Mouse (Mus musculus) MEL (cell line): ENCODE data around the gene Baz2a. TPM values are rescaled to one million over a fixed set of nuclear protein-coding genes. Genes with fewer than 3 reads are reported as not detected.

Experiments used
- DNase-seq: peaks from one replicate; pipeline ENCODE4 v3.0.0; 2011; ENCODE audit warnings: low read depth, low spot score
- H3K27ac ChIP-seq: 2 replicates; pipeline ENCODE4 v1.5.1; 2012; ENCODE audit warnings: low read depth, mild to moderate bottlenecking, control low read depth, low read length, moderate library complexity; ENCODE audit not compliant: control insufficient read depth
- H3K27me3 ChIP-seq, 2 experiments: fragments of 150-350 bp in 1 of 2; sonication (generic) in 1 of 2; 2 replicates each; pipeline ENCODE4 v1.6.1; 2012; ENCODE audit warnings: low read length in 2 of 2, mild to moderate bottlenecking in 2 of 2, improper control_type of control experiment in 1 of 2, moderate library complexity in 1 of 2; ENCODE audit not compliant: insufficient read depth in 2 of 2, control insufficient read depth in 1 of 2
- H3K36me3 ChIP-seq, 2 experiments: 2 replicates each; pipeline ENCODE4 v1.6.1; 2012 to 2014; ENCODE audit warnings: low read length in 2 of 2, improper control_type of control experiment in 1 of 2, inconsistent platforms in 1 of 2, mild to moderate bottlenecking in 1 of 2; ENCODE audit not compliant: insufficient read depth in 2 of 2, control insufficient read depth in 1 of 2
- H3K4me1 ChIP-seq, 2 experiments: fragments of 150-350 bp in 1 of 2; sonication (generic) in 1 of 2; 2 replicates each; pipeline ENCODE4 v1.6.1; 2012; ENCODE audit warnings: low read length in 2 of 2, improper control_type of control experiment in 1 of 2, mild to moderate bottlenecking in 1 of 2; ENCODE audit not compliant: insufficient read depth in 2 of 2, control insufficient read depth in 1 of 2
- H3K4me3 ChIP-seq, 2 experiments: fragments of 150-350 bp in 1 of 2; sonication (generic) in 1 of 2; 2 replicates each; pipeline ENCODE4 v1.5.1; 2012; ENCODE audit warnings: low read depth in 2 of 2, low read length in 2 of 2, mild to moderate bottlenecking in 2 of 2, moderate library complexity in 2 of 2, control low read depth in 1 of 2, improper control_type of control experiment in 1 of 2; ENCODE audit not compliant: control insufficient read depth in 1 of 2, insufficient read depth in 1 of 2
- H3K79me2 ChIP-seq: 2 replicates; pipeline ENCODE4 v1.6.1; 2012; ENCODE audit warnings: mild to moderate bottlenecking, low read length, moderate library complexity; ENCODE audit not compliant: control insufficient read depth, poor library complexity, insufficient read depth
- H3K9ac ChIP-seq: 2 replicates; pipeline ENCODE4 v1.6.1; 2012; ENCODE audit warnings: low read depth, mild to moderate bottlenecking, control low read depth, low read length, moderate library complexity; ENCODE audit not compliant: control insufficient read depth, poor library complexity, severe bottlenecking
- H3K9me3 ChIP-seq: fragments of 150-350 bp; sonication (generic); replicated peaks from 2 replicates; pipeline ENCODE4 v1.6.1; 2012; ENCODE audit warnings: mild to moderate bottlenecking, low read length, improper control_type of control experiment, moderate library complexity; ENCODE audit not compliant: insufficient read depth
- ELF1 ChIP-seq: IDR thresholded peaks from 2 replicates; pipeline ENCODE4 v1.6.1; 2014; ENCODE audit warnings: low read depth, mild to moderate bottlenecking, inconsistent platforms, low read length, improper control_type of control experiment, moderate library complexity
- ETS1 ChIP-seq: IDR thresholded peaks from 2 replicates; pipeline ENCODE4 v1.6.1; 2012; ENCODE audit warnings: low read depth, mild to moderate bottlenecking, inconsistent platforms, low read length, improper control_type of control experiment, moderate library complexity
- GABPA ChIP-seq: IDR thresholded peaks from 2 replicates; pipeline ENCODE4 v1.6.1; 2012; ENCODE audit warnings: low read depth, mild to moderate bottlenecking, inconsistent platforms, low read length, improper control_type of control experiment, moderate library complexity
- JUND ChIP-seq: IDR thresholded peaks from 2 replicates; pipeline ENCODE4 v1.6.1; 2011; ENCODE audit warnings: low read depth, mild to moderate bottlenecking, improper control_type of control experiment, low read length
- MAFK ChIP-seq: IDR thresholded peaks from 2 replicates; pipeline ENCODE4 v1.6.1; 2011; ENCODE audit warnings: low read depth, mild to moderate bottlenecking, low read length, improper control_type of control experiment, borderline replicate concordance
- MEF2A ChIP-seq: IDR thresholded peaks from 2 replicates; pipeline ENCODE4 v1.6.1; 2014; ENCODE audit warnings: low read depth, mild to moderate bottlenecking, inconsistent platforms, low read length, improper control_type of control experiment; ENCODE audit not compliant: poor library complexity, insufficient replicate concordance, severe bottlenecking; ENCODE audit errors: extremely low read depth
- NRF1 ChIP-seq: IDR thresholded peaks from 2 replicates; pipeline ENCODE4 v1.6.1; 2014; ENCODE audit warnings: low read depth, mild to moderate bottlenecking, inconsistent platforms, low read length, improper control_type of control experiment, moderate library complexity; ENCODE audit not compliant: poor library complexity, insufficient read depth, severe bottlenecking
- POLR2AphosphoS2 ChIP-seq: IDR thresholded peaks from 2 replicates; pipeline ENCODE4 v1.6.1; 2011; ENCODE audit warnings: low read length, improper control_type of control experiment
- SMC3 ChIP-seq: IDR thresholded peaks from 2 replicates; pipeline ENCODE4 v1.6.1; 2011; ENCODE audit warnings: low read depth, low read length, improper control_type of control experiment
- TAL1 ChIP-seq: IDR thresholded peaks from 2 replicates; pipeline ENCODE4 v1.6.1; 2012; ENCODE audit warnings: mild to moderate bottlenecking, inconsistent platforms, low read length, moderate library complexity, mixed read lengths
- TCF12 ChIP-seq: IDR thresholded peaks from 2 replicates; pipeline ENCODE4 v1.6.1; 2014; ENCODE audit warnings: low read depth, mild to moderate bottlenecking, inconsistent platforms, low read length, improper control_type of control experiment, moderate library complexity
- UBTF ChIP-seq: IDR thresholded peaks from 2 replicates; pipeline ENCODE4 v1.6.1; 2012; ENCODE audit warnings: low read depth, mild to moderate bottlenecking, inconsistent platforms, low read length, improper control_type of control experiment, moderate library complexity, borderline replicate concordance; ENCODE audit not compliant: insufficient read depth
- USF2 ChIP-seq, 2 experiments: IDR thresholded peaks; 2 replicates each; pipeline ENCODE4 v1.6.1; 2011 to 2012; ENCODE audit warnings: improper control_type of control experiment in 2 of 2, low read length in 2 of 2, borderline replicate concordance in 1 of 2, inconsistent platforms in 1 of 2, low read depth in 1 of 2, mild to moderate bottlenecking in 1 of 2; ENCODE audit not compliant: insufficient read depth in 1 of 2
- ZC3H11A ChIP-seq: IDR thresholded peaks from 2 replicates; pipeline ENCODE4 v1.6.1; 2012; ENCODE audit warnings: low read depth, mild to moderate bottlenecking, inconsistent platforms, low read length, improper control_type of control experiment
- ZMIZ1 ChIP-seq: IDR thresholded peaks from 2 replicates; pipeline ENCODE4 v1.6.1; 2012; ENCODE audit warnings: low read depth, mild to moderate bottlenecking, inconsistent platforms, low read length, improper control_type of control experiment, moderate library complexity
- polyA plus RNA-seq, 2 experiments: library from polyadenylated mRNA; stranded (reverse) in 1 of 2; unstranded in 1 of 2; fragments of >175 nt in 1 of 2; fragments of >200 nt in 1 of 2; gene quantifications; 2 replicates each; pipeline versions ENCODE4 v1.2.1 to v1.2.4; 2012; ENCODE audit warnings: low replicate concordance in 2 of 2, low read depth in 1 of 2; ENCODE audit not compliant: insufficient read length in 2 of 2, insufficient read depth in 1 of 2, missing spikeins in 1 of 2
- total RNA-seq: library from RNA; depleted of rRNA; stranded (reverse); fragments of 300-350 nt; gene quantifications from 2 replicates; pipeline ENCODE4 v1.2.3, GENCODE M21; 2012

The Baz2a gene
- total and polyA plus RNA-seq, 3 experiments: 5.5 to 46.0 (median 33.8) TPM

DNA sequence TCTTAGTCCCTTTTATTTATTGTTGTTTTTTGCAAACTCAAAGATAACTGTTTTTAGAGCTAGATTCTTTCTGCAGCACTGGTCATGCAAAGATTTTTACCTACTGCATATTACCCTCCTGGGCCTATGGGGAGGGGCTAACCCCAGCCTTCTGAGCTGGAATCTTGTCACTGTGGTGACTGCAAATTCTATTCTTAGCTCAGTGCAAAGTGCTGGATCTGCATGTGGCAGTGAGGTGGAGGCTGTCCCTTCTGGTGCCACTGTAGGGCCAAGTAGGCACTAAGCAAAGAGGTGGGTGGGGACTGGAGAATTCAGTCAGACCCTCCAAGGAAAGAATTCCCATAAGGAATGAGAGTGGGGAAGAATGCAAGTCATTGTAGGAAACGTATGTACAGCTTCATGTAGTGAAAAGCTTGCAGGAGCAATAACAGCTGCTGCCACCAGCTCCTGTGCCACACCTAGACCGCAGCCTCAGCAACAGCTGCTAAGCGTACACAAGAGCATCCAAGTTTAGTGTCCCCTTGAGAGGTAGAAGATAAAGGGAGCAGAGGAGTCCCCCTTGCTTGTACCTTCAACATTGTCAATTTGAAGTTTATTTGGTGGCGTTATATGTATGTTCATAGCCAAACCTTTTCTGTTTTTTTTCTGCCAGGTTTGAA lies 18.9 kb downstream of the Baz2a start:
- H3K4me1 ChIP-seq: no peaks in the 10 kb centered on the region
- no peak overlapping the region for H3K4me3 ChIP-seq
- H3K36me3 ChIP-seq: peaks cover 0 to 8% of the 10 kb centered on the region in 2 experiments; a peak in 2 of 4 replicates
- H3K9ac ChIP-seq: no peak overlapping the region
- TF ChIP-seq GABPA: no peak
- no peak for TF ChIP-seq MAFK
- no peak for TF ChIP-seq ZC3H11A
- TF ChIP-seq USF2 (IDR thresholded peaks at IDR 0.05; ENCODE audit: borderline replicate concordance in 1 of 2, insufficient read depth in 1 of 2, low read depth in 1 of 2, low read length in 2 of 2): no peak
- no peak for TF ChIP-seq JUND
- no peak for TF ChIP-seq ZMIZ1
- TF ChIP-seq ETS1: no peak
- TF ChIP-seq SMC3: no peak
- TF ChIP-seq UBTF: no peak
- no peak for TF ChIP-seq TCF12
- TF ChIP-seq POLR2AphosphoS2: no peak
- TF ChIP-seq MEF2A: no peak
- no peaks in the 10 kb centered on the region for H3K27me3 ChIP-seq
- H3K27ac ChIP-seq: no peak overlapping the region
- no peaks in the 10 kb centered on the region for H3K9me3 ChIP-seq
- H3K79me2 ChIP-seq: no peaks in the 10 kb centered on the region; the same call in 1 of the 2 replicates
- DNase-seq: no peak

DNA sequence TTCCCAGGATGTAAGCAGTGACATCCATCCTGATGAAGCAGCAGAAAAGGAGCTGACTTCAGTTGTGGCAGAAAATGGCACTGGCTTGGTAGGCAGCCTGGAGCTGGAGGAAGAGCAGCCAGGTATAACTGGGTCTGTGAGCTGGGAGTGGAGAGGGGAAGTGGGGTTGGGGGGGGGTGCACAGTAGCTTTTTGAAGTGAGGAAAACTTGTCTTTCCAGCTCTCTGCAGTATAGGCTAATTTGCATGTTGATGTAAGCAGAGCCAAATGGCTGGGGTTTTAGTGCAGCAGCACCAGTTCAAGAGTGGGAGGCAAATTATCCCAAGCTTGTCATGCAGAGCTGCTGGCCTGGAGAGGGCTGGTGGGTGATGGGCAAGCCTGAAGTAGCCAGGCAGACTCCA lies 19.9 kb downstream of the Baz2a start:
- no peak for TF ChIP-seq MEF2A
- Histone ChIP-seq H3K9ac (no peak overlapping the region), H3K79me2 (no peaks in the 10 kb centered on the region; the same call in 1 of the 2 replicates), H3K36me3 (peaks cover 0 to 8% of the 10 kb centered on the region in 2 experiments; a peak in 2 of 4 replicates), H3K27me3 (no peaks in the 10 kb centered on the region), H3K4me3 (no peak overlapping the region), H3K9me3 (no peaks in the 10 kb centered on the region), H3K4me1 (no peaks in the 10 kb centered on the region), H3K27ac (no peak overlapping the region)
- no peak for DNase-seq

DNA sequence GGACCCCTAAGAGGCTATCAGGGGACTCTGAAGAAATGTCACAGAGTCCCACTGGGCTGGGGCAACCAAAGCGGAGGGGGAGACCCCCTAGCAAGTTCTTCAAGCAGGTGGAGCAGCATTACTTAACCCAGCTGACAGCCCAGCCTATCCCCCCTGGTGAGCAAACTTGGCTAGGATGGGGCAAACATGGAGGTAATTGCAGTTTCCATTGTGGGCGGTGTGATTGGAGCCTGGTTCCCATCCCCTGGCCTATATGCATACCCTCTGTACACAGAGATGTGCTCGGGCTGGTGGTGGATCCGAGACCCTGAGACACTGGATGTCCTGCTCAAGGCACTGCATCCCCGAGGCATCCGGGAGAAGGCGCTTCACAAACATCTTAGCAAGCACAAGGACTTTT lies 32.5 kb downstream of the Baz2a start:
- no peak for TF ChIP-seq NRF1
- TF ChIP-seq TAL1: no peak
- no peak for TF ChIP-seq ELF1
- no peak for TF ChIP-seq USF2 (IDR thresholded peaks at IDR 0.05; ENCODE audit: borderline replicate concordance in 1 of 2, insufficient read depth in 1 of 2, low read depth in 1 of 2, low read length in 2 of 2)
- no peak for DNase-seq

More for the DNA sequence above, 32.5 kb downstream of the Baz2a start:
- no peaks in the 10 kb centered on the region for H3K4me1 ChIP-seq
- no peak overlapping the region for H3K27ac ChIP-seq
- H3K79me2 ChIP-seq: no peaks in the 10 kb centered on the region
- peaks cover 0 to 4% of the 10 kb centered on the region in 2 experiments; a peak in 2 of 4 replicates for H3K36me3 ChIP-seq
- H3K9me3 ChIP-seq: no peaks in the 10 kb centered on the region
- H3K4me3 ChIP-seq: no peak overlapping the region
- no peaks in the 10 kb centered on the region for H3K27me3 ChIP-seq
- no peak overlapping the region for H3K9ac ChIP-seq
